ENCODE assay signal across 17 mouse cellular contexts in genomic region chr17:27712832-27713231, GRCm38 (mm10). TPM values are rescaled to one million over a fixed set of nuclear protein-coding genes. Genes with fewer than 3 reads are reported as not detected.
DNase-seq lines count a peak whose midpoint lies in the region; ATAC-seq and TF ChIP-seq lines count a peak whose summit lies in the region.
"Had no signal": no experiment of that assay in that cellular context is flagged by ENCODE, and none has a peak within 500 bp of the region (broad histone marks: within the 10 kb centered on the region; RNA-seq: fewer than 3 reads in every experiment).

No protein-coding gene starts in this region.

- no peaks in the 10 kb centered on the region for H3K36me3 ChIP-seq in embryonic facial prominence, embryonic 14.5 days (ENCODE audit: control insufficient read depth, insufficient read depth, low read length)
- no peaks in the 10 kb centered on the region for H3K36me3 ChIP-seq in embryonic facial prominence, embryonic 10.5 days (replicated peaks)
- H3K36me3 ChIP-seq in kidney, embryonic 16.5 days (ENCODE audit: insufficient read depth, low read length) = no peaks in the 10 kb centered on the region
- H3K36me3 ChIP-seq: heart, embryonic 10.5 days; limb, embryonic 10.5 days; neural tube, embryonic 12.5 days; stomach, embryonic 15.5 days had no signal

- H3K27me3 ChIP-seq in embryonic facial prominence, embryonic 14.5 days (replicated peaks; ENCODE audit: control insufficient read depth, insufficient read depth, low read length) = no peaks in the 10 kb centered on the region
- H3K27me3 ChIP-seq in embryonic facial prominence, embryonic 10.5 days (replicated peaks; ENCODE audit: low read depth, poor library complexity, severe bottlenecking) = peaks cover 48% of the 10 kb centered on the region
- H3K27me3 ChIP-seq in kidney, embryonic 16.5 days (ENCODE audit: insufficient read depth, low read length) = no peaks in the 10 kb centered on the region
- H3K27me3 ChIP-seq: stomach, embryonic 15.5 days had no signal

- H3K4me1 ChIP-seq in embryonic facial prominence, embryonic 14.5 days (ENCODE audit: control insufficient read depth, insufficient read depth, low read length) = peaks cover 17% of the 10 kb centered on the region
- H3K4me1 ChIP-seq in embryonic facial prominence, embryonic 10.5 days = peaks cover 40% of the 10 kb centered on the region
- H3K4me1 ChIP-seq in kidney, embryonic 16.5 days (ENCODE audit: insufficient read depth, low read length) = peaks cover 9% of the 10 kb centered on the region

- H3K27ac ChIP-seq in embryonic facial prominence, embryonic 14.5 days (replicated peaks; ENCODE audit: low read depth, low read length) = no peak overlapping the region
- H3K27ac ChIP-seq in embryonic facial prominence, embryonic 10.5 days (replicated peaks) = no peak overlapping the region
- no peak overlapping the region for H3K27ac ChIP-seq in kidney, embryonic 16.5 days (ENCODE audit: low read length)
- H3K27ac ChIP-seq: heart, embryonic 10.5 days; limb, embryonic 10.5 days; liver, embryonic 14.5 days; neural tube, embryonic 12.5 days; stomach, embryonic 15.5 days had no signal

- H3K9me3 ChIP-seq in embryonic facial prominence, embryonic 14.5 days (ENCODE audit: control insufficient read depth, low read length) = no peaks in the 10 kb centered on the region
- no peaks in the 10 kb centered on the region for H3K9me3 ChIP-seq in embryonic facial prominence, embryonic 10.5 days
- no peaks in the 10 kb centered on the region for H3K9me3 ChIP-seq in kidney, embryonic 16.5 days (ENCODE audit: low read length)
- H3K9me3 ChIP-seq: heart, embryonic 10.5 days; limb, embryonic 10.5 days; neural tube, embryonic 12.5 days; stomach, embryonic 15.5 days had no signal

- TF ChIP-seq CTCF in brain, embryonic 14.5 days (IDR thresholded peaks at IDR 0.05; ENCODE audit: borderline replicate concordance, extremely low read depth, insufficient read depth, insufficient read length) = no peak

- no peak overlapping the region for H3K4me3 ChIP-seq in embryonic facial prominence, embryonic 14.5 days (ENCODE audit: low read depth, low read length)
- no peak overlapping the region for H3K4me3 ChIP-seq in embryonic facial prominence, embryonic 10.5 days
- H3K4me3 ChIP-seq in kidney, embryonic 16.5 days (ENCODE audit: low read length) = no peak overlapping the region
- H3K4me3 ChIP-seq: heart, embryonic 10.5 days; limb, embryonic 10.5 days; neural tube, embryonic 12.5 days; stomach, embryonic 15.5 days had no signal

- WGBS in embryonic facial prominence, embryonic 14.5 days = 83% methylated on average over 1 of the region's 1 CpGs
- 84% methylated on average over 1 of the region's 1 CpGs for WGBS in embryonic facial prominence, embryonic 10.5 days
- WGBS in kidney, embryonic 16.5 days = 64% methylated on average over 1 of the region's 1 CpGs

- 0 out of 2 replicates have a peak, but pooled peaks have one; percentile 5 for ATAC-seq in embryonic facial prominence, embryonic 14.5 days (ENCODE audit: low read depth)
- no peak for ATAC-seq in kidney, embryonic 16.5 days (ENCODE audit: low FRiP score, low TSS enrichment)

- DNase-seq in embryonic facial prominence, embryonic 14.5 days (ENCODE audit: low spot score) = peak; percentile 71
- DNase-seq in embryonic facial prominence, embryonic 10.5 days (ENCODE audit: low spot score) = no peak
- DNase-seq in kidney, postnatal 10 days = peak; percentile 43
- DNase-seq in brain, embryonic 14.5 days (ENCODE audit: low read depth) = peak; percentile 74
- DNase-seq in lung, postnatal 36 days = peak; percentile 44
- no peak for DNase-seq in urinary bladder, postnatal 4 days (ENCODE audit: low spot score in 2 of 2)
- DNase-seq in thymus, postnatal 0 days (ENCODE audit: low spot score) = no peak
- DNase-seq: embryo, embryonic 11 days; heart, postnatal 4 days; kidney, adult 8-10 months had no signal

- no peak overlapping the region for H3K9ac ChIP-seq in embryonic facial prominence, embryonic 14.5 days (ENCODE audit: low read depth, low read length)
- no peak overlapping the region for H3K9ac ChIP-seq in kidney, embryonic 16.5 days (replicated peaks; ENCODE audit: low read length)
- H3K9ac ChIP-seq: liver, embryonic 14.5 days; neural tube, embryonic 12.5 days; stomach, embryonic 15.5 days had no signal

- no peak overlapping the region for H3K4me2 ChIP-seq in embryonic facial prominence, embryonic 14.5 days (ENCODE audit: low read depth, low read length)
- H3K4me2 ChIP-seq in kidney, embryonic 16.5 days (replicated peaks; ENCODE audit: low read depth, low read length) = no peak overlapping the region
- H3K4me2 ChIP-seq: midbrain, embryonic 11.5 days; neural tube, embryonic 12.5 days; stomach, embryonic 15.5 days had no signal

- TF ChIP-seq POLR2A in brain, embryonic 14.5 days (IDR thresholded peaks at IDR 0.05; ENCODE audit: borderline replicate concordance, extremely low read depth, insufficient read depth, insufficient read length, poor library complexity, severe bottlenecking) = no peak

RNA-seq across cellular contexts. Expression of gene Spdef, which starts 15.9 kb away (rescaled TPM):
- 0.26 and 1.6 TPM in 2 replicates for polyA plus RNA-seq in embryonic facial prominence, embryonic 14.5 days (2014; fragmentation: Nextera tagmentation; extraction: Ambion mirVana)
- polyA plus RNA-seq in embryonic facial prominence, embryonic 10.5 days (2016; fragmentation: Nextera tagmentation; extraction: Ambion mirVana) = 0.15 and 0.43 TPM in 2 replicates
- 0.18 and 0.31 TPM in 2 replicates for polyA plus RNA-seq in kidney, embryonic 16.5 days (2015; fragmentation: Nextera tagmentation; extraction: Ambion mirVana)
- 1.1 and 1.3 TPM in 2 replicates for polyA plus RNA-seq in brain, embryonic 14.5 days (2012; rRNA removed)
- 0.66 and 0.99 TPM in 2 replicates for polyA plus RNA-seq in thymus, postnatal 0 days (2015; fragmentation: Nextera tagmentation; extraction: Ambion mirVana)
- polyA plus RNA-seq: liver, embryonic 14.5 days had no signal

RNA-seq across cellular contexts. Expression of gene Pacsin1, which starts 57.5 kb away (rescaled TPM):
- polyA plus RNA-seq in embryonic facial prominence, embryonic 14.5 days (2014; fragmentation: Nextera tagmentation; extraction: Ambion mirVana) = 4.4 and 6.1 TPM in 2 replicates
- 5.2 and 6.9 TPM in 2 replicates for polyA plus RNA-seq in embryonic facial prominence, embryonic 10.5 days (2016; fragmentation: Nextera tagmentation; extraction: Ambion mirVana)
- 1.4 and 1.7 TPM in 2 replicates for polyA plus RNA-seq in kidney, embryonic 16.5 days (2015; fragmentation: Nextera tagmentation; extraction: Ambion mirVana)
- 19.0 and 27.8 TPM in 2 replicates for polyA plus RNA-seq in brain, embryonic 14.5 days (2012; rRNA removed)
- 19.8 and 20.1 TPM in 2 replicates for polyA plus RNA-seq in thymus, postnatal 0 days (2015; fragmentation: Nextera tagmentation; extraction: Ambion mirVana)

Comparison
In these comparisons a context has a peak if more than half of its experiments do, and no peak if none do; other contexts are left out.
1. DNase-seq: peak in embryonic facial prominence, embryonic 14.5 days (single experiment), kidney, postnatal 10 days (single experiment), brain, embryonic 14.5 days (single experiment) and lung, postnatal 36 days (single experiment); none in embryonic facial prominence, embryonic 10.5 days (single experiment), urinary bladder, postnatal 4 days (0 of 2) and thymus, postnatal 0 days (single experiment).